Mouse (Mus musculus): ENCODE data around the gene Acsl3.

DNA sequence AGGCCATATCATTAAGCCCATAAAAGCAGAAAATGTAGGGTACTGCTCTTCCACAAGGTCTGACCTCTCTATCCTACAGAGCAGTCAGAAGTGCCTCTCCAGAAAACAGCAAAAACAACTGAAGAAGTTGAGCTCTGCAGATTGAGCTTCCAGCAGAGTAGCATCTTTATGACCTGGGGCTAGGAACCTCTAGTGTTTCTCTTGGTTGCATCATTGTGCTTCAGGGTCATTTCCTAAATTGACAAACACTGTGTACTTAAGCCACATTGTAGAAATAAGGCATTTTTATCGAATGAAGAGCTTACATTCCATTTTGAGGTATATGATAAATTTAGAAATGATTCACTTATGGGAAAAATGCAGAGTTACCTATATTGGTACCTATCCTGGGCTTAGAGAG is 9.0 kb downstream of the Acsl3 start:
- TF ChIP-seq CTCF (IDR thresholded peaks at IDR 0.05; ENCODE audit: control insufficient read depth, insufficient read depth, low read length) (no peak), POLR2A (IDR thresholded peaks at IDR 0.05; ENCODE audit: borderline replicate concordance, control insufficient read depth, low read depth, low read length) (no peak)
